Mouse (Mus musculus): ENCODE data around the gene Anapc16.

The Anapc16 gene

DNA sequence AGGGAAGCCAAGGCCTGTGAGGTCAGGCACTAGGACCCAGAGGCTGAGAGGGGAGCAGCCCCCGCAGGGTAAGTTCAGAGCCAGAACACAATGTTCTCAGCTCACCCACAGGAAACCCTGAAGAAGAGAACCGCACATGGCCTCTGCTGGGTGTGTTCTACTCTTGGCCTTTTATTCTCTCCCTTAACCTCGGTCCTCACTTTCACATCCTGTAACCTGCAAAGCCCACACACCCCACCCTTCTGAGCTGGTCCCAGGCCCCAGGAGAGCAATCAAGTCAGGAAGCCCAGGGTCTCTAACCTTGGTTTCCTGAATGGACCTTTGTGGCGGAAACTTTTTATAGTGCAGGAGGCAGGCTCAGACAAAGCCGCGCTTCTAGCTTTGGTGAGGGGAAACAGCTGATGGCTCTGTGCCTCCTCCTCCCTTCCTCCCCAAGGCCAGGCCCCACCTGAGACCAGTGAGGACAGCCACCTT lies 28.7 kb downstream of the Anapc16 start:
- in situ Hi-C loops (cut with MboI; ENCODE audit: unreplicated experiment in 2 of 2): no loop called here

DNA sequence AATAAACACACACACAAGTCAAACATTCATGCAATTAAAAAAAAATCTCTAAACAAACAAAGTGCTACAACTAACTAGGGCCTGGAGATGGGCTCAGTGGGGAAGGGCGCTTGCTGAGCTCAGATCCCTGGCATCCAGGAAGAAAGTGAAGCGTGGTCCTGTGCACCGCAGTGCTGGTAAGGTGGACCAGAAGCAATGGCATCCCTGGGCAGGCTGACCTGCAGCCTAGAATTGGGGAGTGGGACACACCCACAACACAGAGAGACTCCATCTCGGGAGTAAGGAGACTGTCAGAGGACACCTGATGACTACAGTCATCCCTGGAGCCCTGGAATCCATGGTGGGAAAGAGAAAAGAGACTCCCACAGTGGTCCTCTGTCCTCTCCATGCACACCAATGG lies 29.5 kb downstream of the Anapc16 start:
- in situ Hi-C loops (cut with MboI; ENCODE audit: unreplicated experiment in 2 of 2): no loop called here

DNA sequence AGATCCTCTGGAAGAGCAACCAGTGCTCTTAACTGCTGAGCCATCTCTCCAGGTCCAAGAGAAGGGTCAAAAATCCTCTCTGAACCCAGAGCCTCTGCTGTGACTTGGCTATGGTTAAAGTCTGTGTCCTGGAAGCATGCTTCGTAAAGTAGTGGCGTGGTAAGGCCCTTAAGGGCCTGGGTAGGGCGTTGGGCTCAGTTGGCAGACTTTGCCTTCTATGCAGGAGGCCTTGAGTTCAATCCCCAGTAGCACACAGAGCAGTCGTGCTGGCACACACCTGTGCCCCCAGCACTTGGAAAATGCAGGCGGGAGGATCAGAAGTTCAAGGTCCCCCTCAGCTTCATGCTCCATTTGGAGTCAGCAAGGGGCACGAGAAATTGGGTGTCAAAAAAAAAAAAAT lies 29.9 kb downstream of the Anapc16 start:
- in situ Hi-C loops (cut with MboI; ENCODE audit: unreplicated experiment in 2 of 2): no loop called here

DNA sequence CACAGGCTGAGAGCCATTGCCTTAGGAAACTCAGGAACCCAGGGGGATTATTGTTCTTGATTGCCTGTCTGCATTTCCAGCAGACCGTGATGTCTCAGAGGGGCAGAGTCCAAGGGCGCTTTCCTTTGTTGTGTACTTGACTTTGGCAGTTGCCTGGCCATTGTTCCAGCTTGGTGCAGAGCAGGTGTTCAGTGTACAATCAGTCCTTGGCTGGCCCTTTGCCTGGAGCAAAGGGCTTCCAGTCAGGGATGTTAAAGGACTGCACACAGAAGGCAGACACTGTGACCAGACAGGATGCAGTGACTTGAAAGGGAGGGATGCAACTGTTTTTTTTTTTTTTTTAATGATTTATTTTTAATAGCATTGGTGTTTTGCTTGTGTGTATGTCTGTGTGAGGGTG lies 30.4 kb downstream of the Anapc16 start:
- in situ Hi-C loops (cut with MboI; ENCODE audit: unreplicated experiment in 2 of 2): no loop called here

DNA sequence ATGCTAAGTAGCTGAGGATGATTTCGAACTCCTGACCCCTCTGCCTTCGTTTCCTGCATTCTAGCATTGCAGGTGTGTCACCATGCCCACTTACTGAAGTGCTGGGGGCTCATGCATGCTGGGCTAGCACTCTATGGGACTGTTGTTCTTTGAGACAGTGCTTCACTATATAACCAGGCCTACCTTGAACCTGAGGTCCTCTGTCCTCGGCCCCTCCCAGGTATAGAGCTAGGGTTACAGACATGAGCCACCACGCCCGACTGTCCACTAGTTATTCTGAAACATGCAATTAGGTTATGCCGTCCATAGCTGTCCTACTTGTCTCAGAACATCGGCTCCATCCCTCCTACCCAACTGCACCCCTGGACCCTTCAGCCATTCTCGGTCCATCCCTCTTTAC lies 31.1 kb downstream of the Anapc16 start:
- in situ Hi-C loops (cut with MboI; ENCODE audit: unreplicated experiment in 2 of 2): no loop called here

DNA sequence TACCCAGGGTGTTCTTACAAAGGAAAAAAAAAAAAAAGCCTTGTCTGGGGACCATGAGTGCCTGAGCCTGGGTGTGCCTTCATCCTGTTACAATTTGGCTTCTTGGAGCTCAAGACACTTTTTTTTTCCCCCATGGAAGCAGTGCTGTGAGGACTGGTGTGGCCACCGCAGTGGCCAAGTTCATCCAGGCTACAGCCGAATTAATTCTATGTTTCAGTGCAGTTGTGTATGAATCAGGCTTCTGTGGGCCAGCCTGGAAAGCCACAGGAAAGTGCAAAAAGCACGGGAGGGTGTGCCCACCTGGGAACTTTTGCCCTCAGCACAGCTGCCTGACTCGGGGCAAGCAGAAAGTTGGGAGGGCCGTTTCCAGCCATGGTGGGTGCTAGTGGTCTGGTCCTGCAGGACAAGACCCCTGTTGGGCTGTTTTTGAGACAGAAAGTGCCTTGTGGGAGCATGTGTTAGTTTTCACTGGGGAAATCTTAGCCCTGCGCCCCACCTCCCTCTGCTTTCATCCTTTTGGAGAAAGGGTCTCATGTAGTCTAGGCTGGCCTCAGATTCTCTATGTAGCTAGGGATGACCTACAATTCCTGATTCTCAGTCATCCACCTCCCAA lies 32.4 kb downstream of the Anapc16 start:
- in situ Hi-C loops (cut with MboI; ENCODE audit: unreplicated experiment in 2 of 2): no loop called here

DNA sequence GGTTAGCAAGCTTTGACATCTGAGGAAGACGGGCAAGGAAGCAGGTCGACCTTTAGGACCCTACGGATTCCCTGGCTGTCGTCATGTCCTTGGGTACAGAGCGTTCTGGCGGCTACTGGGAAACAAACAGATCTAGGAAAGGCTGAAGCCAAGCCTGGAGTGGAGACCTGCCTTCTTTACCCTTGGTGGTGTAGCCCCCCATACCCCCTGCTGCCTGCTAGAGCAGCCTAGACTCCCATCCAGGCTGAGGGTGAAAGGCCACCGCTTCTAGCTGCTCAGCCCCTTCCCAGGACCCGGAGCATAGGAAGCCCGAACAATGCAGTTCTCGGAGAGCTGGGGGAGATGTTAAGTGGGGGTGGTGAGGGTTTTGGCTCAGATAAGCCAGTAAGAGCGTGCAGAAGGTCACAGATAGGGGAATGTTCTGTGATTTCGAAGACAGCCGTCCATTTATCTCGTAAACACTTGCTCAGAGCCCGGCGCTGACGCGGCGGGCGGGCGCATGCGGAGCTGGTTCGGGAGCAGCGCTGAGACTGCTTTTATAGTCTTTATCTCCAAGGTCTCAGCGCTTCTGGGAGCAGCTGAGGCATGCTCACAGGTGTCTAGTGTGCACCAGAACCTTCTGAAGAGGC lies 33.0 kb downstream of the Anapc16 start:
- in situ Hi-C loops (cut with MboI; ENCODE audit: unreplicated experiment in 2 of 2): no loop called here

DNA sequence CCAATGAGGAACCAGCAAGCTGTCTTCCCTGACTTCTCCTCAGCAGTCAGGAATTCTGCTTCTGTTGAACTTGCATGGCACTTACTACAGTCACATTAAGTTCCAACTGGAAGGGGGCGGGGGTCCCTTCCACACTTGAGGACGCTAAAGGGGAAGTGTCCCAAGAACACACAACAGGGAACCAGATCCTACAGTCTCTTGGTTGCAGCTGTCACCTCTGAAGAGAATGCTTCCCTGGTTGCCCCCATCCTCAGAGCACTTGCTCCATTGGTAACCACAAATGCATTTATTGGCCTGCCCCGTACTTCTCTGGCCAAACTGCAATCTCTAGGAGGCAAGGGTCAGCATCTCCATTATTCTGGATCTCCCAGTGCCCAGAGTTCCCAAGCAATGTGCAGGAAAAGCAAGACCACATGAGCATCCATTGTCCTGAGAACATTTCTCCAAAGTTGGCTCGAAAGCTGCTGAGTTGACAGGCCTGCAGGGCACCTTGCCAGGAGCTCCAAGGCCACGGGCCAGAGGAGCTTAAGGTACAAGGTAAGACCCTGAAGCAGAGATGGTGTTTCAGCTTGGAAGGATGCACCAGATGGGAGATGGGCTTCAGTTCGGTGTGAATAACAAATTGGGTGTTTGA lies 35.5 kb downstream of the Anapc16 start:
- in situ Hi-C loops (cut with MboI; ENCODE audit: unreplicated experiment in 2 of 2): no loop called here

DNA sequence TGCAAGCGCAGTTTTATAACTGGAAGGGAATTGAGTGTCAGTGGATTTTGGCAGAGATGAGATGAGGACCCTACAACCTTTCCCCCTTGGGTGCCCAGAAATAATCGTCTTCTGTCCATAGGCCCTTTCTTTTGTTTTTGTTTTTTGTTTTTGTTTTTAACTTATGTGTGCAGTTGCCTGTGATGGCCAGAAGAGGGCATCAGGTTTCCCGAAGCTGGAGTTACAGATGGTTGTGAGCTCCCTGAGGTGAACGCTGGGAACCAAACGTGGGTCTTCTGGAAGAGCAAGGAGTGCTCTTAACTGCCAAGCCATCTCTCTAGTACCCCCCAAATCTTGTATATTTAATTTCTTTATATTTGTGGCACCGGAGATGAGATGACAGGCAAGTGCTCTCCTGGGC lies 36.2 kb downstream of the Anapc16 start:
- in situ Hi-C loops (cut with MboI; ENCODE audit: unreplicated experiment in 2 of 2): no loop called here

DNA sequence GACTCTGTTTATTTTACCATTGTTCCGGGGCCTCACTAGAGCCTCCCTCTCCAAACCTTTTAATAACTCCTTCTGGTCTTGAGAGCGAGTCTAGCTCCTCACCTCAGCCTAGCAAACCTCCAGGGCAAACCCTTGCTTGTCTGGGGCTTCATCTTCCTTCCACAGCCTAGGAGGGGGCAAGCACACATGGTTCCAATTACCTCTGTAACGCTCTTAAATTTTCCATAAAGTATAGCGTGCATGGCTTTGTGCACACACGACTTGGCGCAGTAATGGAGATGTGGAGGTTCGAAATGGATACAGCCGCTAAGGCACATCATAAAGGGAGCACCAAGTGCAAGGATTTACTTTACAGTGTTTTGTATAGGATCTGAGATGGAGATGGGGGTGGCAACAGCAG lies 37.1 kb downstream of the Anapc16 start:
- in situ Hi-C loops (cut with MboI; ENCODE audit: unreplicated experiment in 2 of 2): no loop called here

DNA sequence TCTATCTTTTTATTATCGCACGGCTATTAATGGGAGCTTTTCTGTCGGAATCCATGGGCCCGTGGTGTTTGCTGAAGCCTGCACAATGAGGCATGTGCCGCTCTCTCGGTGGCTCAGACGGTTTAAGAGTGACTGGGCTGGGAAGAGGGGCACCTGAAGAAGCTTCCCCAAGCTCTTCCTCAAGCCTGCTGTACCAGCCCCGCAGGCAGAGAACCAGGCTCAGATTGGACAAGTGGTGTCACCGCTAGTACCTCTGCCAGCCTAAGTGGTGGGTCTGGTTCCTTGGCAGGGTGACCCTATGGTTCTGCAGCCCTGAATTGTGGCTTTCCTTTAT lies 37.6 kb downstream of the Anapc16 start:
- in situ Hi-C loops (cut with MboI; ENCODE audit: unreplicated experiment in 2 of 2): no loop called here

DNA sequence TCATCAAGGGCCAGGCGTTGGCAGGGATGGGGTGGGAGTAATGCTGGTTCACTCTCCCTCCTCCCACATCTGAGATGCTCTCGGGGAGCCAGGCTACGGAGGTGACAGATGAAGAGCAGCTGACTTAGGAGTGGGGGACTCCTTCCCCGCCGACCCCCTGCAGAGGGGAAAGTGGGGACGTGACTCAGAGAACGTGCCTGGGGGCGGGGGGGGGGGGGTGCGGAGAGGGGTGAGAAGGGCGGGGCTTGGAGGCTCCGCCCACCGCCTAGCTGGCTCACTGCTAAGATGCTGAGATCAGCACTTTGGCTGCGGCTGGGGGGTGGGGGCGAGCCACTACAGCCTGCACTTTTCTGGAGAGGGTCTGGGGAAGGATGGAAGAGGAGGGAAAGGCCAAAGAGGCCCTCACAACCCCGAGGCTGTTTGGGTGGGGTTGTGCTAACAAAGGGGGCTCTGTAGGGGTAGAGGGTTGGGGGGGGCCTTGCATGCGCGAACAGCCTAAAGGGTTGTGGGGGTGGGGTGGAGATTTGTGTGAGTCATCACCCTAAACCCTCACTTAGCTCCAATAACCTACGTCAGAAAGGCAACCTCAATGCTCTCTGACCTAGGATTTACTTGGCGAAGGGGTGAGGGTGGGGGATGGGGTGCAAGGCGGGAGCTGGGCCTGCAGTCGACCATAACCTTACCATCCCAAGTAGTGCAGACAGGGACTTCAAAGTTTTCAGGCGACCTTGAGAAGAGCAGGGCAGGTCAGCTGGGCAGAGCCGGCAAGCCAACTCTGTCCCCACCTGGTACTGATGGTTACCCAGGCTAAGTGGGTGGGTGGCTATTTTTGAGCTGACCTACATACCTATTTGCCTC lies 38.2 kb downstream of the Anapc16 start:
- in situ Hi-C loops (cut with MboI; ENCODE audit: unreplicated experiment in 2 of 2): no loop called here

DNA sequence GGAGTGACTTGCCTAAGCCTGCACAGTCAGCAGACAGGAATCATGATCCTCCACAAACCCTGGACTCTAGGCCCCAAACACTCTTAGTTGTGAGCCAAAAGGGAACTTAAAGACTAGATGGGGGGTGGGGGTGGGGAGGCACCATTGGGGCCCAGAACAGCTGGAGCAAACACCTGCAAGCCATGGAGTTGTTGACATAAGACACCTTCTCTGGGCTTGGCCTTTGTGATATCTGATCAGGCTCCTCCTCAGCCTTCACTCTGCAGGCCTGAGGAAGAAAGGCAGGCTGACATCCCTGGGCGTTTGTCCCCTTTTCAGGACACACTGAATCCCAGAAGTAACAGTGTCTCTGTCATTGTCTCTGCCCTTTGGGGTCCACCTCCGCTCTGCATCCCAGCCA lies 39.3 kb downstream of the Anapc16 start:
- in situ Hi-C loops (cut with MboI; ENCODE audit: unreplicated experiment in 2 of 2): no loop called here

DNA sequence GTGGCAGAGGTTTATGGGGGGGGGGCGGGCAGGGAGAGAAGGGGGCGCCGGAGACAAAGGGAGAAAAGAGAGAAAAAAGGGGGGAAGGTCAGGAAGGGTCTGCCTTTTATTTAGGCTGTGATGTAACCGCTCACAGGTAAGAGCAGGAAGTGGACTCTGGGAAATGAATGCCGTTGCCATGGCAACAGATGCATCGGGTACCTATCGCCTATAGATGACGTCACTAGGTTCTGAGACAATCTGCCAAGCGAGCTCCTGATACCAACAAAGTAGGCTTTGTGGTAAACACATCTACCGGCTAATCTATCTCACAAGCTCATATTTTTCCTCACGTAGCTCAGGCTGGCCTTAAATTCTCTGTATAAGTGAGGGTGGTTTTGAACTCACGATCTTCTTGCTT lies 43.4 kb downstream of the Anapc16 start:
- in situ Hi-C loops (cut with MboI; ENCODE audit: unreplicated experiment in 2 of 2): no loop called here

DNA sequence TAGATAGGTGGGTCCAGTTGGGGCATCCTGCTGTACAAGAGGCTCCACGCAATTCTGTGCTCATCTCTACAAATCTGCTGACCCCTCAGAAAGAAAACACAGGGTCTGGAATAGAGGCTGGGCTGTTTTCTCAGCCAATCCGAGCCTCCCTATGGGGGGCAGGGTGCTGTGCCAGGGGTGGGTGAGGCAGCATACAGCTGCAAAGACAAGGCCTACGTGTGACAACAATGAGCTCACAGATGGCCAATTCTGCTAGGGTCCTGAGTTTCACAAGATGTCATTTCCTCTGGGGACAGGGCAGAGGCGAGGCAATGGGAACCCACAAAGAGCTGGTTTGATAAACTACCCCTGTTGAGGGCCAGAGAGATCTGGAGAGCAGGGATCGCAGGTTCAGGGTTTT lies 44.5 kb downstream of the Anapc16 start:
- in situ Hi-C loops (cut with MboI; ENCODE audit: unreplicated experiment in 2 of 2): no loop called here

DNA sequence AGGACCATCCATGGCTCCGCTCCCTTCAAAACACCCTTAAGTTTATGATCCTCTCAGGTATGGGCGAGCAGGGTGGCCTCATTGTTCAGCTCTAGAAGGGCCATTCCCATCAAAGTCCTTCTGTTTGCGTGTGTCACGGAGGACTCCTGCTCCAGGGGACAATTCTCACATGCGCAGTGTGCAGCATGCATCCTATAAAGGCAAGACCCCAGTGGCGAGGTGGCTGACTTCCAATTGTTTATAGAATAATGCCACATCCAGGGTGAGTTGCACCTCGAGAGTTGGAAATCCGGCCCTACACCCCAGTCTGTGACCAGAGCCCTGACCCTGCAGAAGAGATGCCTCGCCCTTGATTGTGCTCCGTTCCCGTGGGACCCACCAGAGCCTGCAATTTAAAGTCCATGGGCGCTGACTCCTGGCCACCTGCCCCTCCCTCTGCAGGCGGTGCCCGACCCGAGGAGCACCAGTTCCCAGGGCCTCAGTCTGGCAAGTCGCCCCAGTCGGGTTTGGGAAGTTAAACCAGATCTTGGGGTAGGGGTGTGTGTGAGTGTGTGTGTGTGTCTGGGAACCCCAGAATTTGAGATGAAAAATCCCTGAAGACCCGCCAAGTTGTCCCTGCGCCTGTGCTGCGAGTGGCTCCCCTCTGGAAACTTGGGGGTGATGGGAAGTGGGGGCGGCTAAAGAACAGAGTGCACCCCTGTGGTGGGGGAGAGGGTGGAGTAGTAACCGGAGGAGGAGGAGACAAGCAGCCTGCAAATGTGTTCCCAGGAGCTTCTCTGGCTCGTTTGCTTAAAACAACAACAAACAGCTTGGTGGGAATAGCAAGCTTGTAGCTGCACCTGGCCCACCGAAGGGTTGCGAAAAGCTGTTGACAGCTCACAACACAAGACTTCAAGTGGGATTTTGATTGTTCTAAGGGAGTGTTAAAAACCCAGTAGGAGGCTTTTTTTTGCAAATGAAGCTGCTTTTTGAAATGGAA lies 45.5 kb downstream of the Anapc16 start:
- in situ Hi-C loops (cut with MboI; ENCODE audit: unreplicated experiment in 2 of 2): no loop called here

DNA sequence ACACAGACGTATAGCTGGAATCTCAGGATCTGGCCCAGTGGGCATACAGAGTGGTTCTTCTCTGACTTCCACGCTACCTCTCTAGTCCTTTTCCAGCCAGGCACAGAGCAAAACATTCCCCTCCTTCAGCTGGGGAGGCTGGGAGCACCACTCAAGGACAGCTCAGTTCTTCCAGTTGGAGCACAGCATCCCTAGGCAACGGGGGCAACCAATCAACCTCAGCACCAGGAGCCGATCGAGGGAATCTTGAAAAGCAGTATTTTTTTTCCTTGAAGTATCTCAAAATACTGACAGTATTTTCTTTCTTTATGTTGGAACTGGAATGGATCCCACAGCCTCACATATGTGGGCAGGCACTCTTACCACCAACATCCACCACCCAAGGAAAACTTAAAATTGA lies 46.3 kb downstream of the Anapc16 start:
- in situ Hi-C loops (cut with MboI; ENCODE audit: unreplicated experiment in 2 of 2): no loop called here

DNA sequence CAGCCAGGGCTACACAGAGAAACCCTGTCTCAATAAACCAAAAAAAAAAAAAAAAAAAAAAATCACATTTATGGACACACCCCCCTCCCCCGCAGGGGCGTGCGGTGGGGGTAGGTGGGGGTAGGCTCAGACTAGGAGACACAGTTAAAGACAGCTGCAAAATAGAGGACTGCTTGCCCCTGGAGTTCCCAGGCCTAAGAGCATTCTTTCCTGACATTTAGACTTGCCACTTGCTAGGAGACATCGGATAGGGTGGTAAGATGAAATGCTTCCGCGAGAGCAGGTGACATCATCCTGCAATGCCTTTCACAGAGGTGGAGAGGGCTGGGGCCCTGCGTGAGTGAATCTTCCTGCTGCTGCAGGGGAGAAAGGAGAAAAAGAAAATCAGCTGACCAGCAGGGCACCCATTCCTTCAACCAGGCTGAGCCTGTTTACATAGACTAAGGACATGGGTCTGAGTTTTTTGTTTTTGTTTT lies 49.3 kb downstream of the Anapc16 start:
- in situ Hi-C loops (cut with MboI; ENCODE audit: unreplicated experiment in 2 of 2): loop anchor here (5.0 kb wide), 2 partner anchors 49 to 56 kb away; partner anchors contain the start of genes Anapc16 (in 2 of the 2) and Ascc1 (in 2 of the 2)

DNA sequence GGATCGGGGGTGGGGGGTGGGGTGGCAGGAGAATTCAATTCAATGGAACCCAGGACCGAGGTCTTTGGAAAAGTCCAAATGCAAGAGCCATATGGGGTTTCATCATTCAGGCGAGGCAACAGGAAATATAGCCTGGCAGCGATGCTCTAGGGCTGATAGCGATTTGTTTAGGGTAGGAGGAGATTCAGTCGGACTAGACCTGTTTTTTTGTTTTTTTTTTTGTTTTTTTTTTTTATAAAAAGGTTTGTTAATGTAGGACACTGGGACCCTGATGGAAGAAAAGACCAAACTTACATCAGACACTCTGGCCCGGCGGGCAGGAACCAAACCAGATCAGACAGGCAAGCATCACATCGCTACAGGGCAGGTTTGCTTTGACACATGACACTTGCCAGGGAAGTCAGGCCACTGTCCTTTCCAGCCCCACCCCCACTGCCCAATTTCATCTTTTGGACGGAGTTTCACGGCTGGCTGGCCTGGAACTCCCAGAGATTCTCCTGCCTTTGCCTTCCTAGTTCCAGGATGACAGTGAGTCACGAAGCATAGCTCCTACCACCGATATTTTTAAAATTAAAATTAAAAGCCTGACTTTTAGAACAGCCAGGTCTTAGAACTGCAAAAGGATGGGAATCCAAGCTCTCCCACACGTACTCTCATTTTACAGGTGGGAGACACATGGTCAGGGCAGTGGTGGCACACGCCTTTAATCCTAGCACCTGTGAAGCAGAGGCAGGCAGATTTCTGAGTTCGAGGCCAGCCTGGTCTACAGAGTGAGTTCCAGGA lies 50.0 kb downstream of the Anapc16 start:
- in situ Hi-C loops (cut with MboI; ENCODE audit: unreplicated experiment in 2 of 2): loop anchor here (5.0 kb wide), 2 partner anchors 49 to 56 kb away; partner anchors contain the start of genes Anapc16 (in 2 of the 2) and Ascc1 (in 2 of the 2)
